Mouse (Mus musculus): ENCODE data around the gene Myh2.

The Myh2 gene

GRCm38 (mm10) chr11:67170727-67171126, at the start of gene Myh2:
Gene Myh2, plus strand, starts transcription at chr11:67171027.
- no peak for DNase-seq (ENCODE audit: low spot score)

DNA sequence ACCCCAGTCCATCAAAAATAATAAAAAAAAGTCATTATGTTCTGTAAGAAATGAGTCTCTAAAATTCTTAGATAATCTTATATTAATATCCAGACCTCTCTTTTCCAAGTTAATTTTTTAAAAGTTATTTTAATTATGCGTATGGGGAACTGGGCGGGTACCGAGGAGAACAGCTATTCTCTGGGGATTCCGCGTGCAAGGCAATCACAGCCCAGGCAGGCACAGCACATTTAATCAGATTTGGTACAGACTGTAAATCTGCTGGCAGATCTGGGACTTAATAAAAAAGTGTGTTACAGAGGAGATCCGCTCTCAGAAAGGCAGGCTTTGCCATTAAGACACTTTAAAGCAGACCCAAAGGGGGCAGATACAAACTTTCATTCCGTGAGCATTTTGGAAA, 45.9 kb upstream of the Myh2 start:
- DNase-seq (ENCODE audit: low spot score), result no peak

GRCm38 (mm10) chr11:67125361-67125760, 45.5 kb upstream of the Myh2 start:
- no peak for DNase-seq (ENCODE audit: low spot score)

DNA sequence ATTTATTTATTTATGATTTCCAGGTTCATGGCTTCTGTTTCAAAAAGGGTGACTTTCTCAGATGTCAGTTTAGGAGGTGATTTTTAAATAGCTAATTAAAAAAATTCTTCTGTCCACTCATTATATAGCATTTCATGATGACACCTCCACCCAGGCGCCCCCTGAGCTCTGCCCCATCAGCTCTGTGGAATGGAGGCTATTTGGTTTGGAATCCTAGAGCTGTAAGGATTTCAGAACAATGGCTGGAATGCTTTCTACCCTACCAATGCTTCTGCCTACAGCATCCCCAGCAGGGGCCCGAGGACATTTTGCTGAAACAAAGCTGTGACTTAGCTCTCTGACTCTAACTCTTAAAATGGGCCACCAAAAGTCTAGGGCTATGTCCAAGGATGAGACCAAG, 37.3 kb upstream of the Myh2 start:
- DNase-seq (ENCODE audit: low spot score), result no peak

GRCm38 (mm10) chr11:67134654-67135053, 36.2 kb upstream of the Myh2 start:
- DNase-seq (ENCODE audit: low spot score), result no peak

- DNase-seq (ENCODE audit: low spot score), result no peak
These were observed 35.3 kb upstream of the Myh2 start for GRCm38 (mm10) chr11:67135532-67135931.

- no peak for DNase-seq (ENCODE audit: low spot score)
These were observed 31.3 kb upstream of the Myh2 start for GRCm38 (mm10) chr11:67139556-67139955.

- DNase-seq (ENCODE audit: low spot score), result no peak
These were observed 30.7 kb upstream of the Myh2 start for GRCm38 (mm10) chr11:67140175-67140574.

DNA sequence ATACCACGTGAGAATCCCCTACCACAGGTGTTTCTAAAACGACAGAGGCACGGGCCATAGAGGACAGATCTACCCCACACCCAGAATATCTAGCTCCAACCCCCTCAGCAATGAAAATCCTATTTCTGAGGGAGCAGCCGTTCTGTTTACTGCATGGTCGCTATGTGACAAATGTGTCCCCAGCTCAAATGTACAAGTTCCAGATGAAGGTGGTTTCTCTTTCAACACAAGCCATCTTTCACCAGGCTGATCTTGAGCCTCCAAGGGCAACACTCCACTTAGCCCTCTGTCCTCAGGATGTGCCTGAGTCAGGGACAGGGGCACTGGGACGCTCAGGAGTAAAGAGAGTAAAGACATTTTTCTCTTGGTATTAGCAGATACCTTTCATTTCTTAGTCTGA, 29.8 kb upstream of the Myh2 start:
- no peak for DNase-seq (ENCODE audit: low spot score)

GRCm38 (mm10) chr11:67142047-67142446, 28.8 kb upstream of the Myh2 start:
- no peak for DNase-seq (ENCODE audit: low spot score)

- no peak for DNase-seq (ENCODE audit: low spot score)
These were observed 27.8 kb upstream of the Myh2 start for GRCm38 (mm10) chr11:67143065-67143464.

- no peak for DNase-seq (ENCODE audit: low spot score)
These were observed 26.8 kb upstream of the Myh2 start for GRCm38 (mm10) chr11:67143863-67144498.

GRCm38 (mm10) chr11:67144559-67145265, 26.1 kb upstream of the Myh2 start:
- no peak for DNase-seq (ENCODE audit: low spot score)

DNA sequence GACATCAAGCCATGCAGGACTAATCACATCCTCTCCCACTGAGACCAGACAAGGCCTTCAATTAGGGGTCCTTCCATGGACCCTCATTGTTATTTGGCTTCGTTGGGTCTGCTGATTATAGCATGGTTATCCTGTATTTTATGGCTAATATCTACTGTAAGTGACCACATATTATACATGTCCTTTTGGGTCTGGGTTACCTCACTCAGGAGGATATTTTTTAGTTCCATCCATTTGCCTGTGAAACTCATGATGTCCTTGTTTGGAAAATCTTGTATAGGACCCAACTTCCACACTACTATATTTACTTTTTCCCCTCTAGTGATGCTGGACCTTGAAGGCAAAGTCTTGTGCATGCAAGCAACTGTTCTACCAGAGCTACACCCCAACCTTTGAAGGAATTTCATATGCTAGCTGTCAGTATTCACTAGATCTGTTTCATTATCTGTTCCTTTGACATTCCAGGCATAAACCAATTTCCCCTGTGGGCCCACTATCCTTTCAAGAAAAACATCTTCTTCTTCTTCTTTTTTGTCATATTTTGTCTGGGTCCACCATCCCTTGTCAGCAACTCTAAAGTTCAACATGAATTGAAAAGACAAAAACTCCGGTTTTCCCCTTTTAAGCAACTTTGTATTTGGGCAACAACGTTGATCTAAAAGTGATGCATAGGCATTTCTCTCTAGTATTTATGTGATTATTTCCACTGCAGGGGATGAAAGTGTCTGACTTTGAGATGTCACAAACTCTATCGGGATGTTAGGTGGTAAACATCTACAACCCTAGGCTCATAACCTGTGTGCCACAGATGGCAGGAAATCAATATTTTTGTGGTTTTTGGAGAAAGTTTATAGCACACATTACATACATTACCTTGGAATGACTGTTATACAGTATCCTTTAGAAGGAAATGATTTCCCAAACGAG, 25.1 kb upstream of the Myh2 start:
- no peak for DNase-seq (ENCODE audit: low spot score)

DNA sequence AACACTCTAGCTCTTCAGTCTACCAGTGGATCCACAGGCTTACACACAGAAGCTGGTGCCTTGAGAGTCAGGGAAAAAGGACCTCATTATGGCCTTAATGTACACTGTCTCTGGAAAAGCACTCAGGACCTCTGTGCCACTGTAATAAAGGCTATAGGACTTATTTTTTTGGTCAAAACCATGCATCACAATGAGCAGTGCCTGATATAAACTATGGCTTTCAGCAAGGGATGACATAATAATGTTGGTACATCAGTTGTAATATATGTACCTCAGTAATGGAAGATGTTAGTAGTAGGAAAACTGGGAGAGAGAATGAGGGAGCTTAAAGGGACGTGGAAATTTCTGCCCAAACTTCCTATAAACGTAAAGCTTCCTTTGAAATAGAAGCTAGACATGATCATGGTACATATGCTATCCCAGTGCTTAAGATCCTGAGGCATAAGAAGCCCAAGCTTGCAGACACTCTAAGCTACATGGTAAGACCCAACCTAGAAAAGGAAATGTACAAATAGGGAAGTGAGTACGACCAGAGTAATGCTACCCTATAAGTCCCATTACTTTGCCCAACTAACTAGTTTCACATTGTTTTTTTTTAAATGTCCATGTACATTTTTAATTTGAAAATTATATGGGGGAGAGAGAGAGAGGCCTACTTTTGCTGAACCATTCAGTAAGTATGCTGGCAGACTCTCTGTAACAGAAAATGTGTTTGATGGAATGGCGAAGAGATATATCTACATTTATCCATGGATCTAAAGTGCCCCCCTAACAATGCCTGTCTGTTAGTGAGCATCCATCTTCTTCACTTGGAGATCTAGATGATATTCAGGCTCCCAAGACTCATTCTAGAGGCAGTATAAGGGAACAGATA, 24.2 kb upstream of the Myh2 start:
- no peak for DNase-seq (ENCODE audit: low spot score)

DNA sequence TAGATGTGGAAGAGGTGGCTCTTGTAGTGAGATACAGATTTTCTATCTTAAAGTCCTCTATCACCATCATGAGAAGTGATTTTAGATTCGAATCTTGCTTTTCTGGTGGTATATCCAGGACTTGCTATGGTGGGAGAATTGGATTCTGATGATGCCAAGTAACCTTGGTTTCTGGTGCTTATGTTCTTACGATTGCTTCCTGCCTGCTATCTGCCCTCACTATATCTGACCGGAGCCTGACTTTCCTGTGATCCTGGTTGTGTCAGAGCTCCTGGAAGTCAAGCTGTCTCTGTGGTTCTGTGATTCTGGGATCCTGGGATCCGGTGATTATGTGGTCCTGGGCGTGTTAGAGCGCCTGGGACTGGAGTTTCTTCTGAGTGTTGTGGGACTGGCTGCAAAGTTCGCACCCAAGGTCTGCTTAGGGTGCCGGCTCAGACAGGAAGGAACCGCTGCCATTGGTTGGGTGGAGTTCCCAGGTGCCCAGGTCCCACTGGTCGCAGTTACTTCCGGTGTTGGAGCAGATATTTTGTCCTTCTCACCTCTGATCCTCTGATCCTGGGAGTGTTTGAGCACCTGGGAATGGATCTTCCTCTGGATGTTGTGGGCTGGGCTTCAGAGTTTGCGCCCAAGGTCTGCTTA, 23.4 kb upstream of the Myh2 start:
- DNase-seq (ENCODE audit: low spot score), result no peak

GRCm38 (mm10) chr11:67148286-67149012, 22.4 kb upstream of the Myh2 start:
- DNase-seq (ENCODE audit: low spot score), result no peak

DNA sequence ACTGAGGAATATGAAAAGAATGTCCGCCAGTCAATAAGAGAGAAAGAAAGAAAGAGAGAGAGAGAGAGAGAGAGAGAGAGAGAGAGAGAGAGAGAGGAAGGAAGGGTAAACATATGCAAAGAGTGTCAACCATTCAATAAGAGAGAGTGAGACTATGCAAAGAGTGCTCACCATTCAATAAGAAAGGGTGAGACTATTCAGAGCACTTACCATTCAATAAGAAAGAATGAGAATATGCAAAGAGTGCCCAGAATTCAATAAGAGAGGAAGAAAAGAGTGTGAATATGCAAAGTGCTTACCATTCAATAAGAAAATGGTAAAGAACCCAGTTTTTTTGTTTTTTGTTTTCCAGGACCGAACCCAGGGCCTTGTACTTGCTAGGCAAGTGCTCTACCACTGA, 20.6 kb upstream of the Myh2 start:
- no peak for DNase-seq (ENCODE audit: low spot score)

- DNase-seq (ENCODE audit: low spot score), result no peak
These were observed 19.7 kb upstream of the Myh2 start for GRCm38 (mm10) chr11:67151159-67151558.
